Mouse (Mus musculus) intestine, postnatal 0 days (tissue): Measurements from ENCODE around the gene Gm45062. TPM values are rescaled to one million over a fixed set of nuclear protein-coding genes. Genes with fewer than 3 reads are reported as not detected.
A peak's percentile ranks its signal among the peaks of the same experiment; 100 is the strongest.

Source experiments
- ATAC-seq: fragments of 200-750 bp; cut with Nextera tagmentation; 2 replicates; pipeline ENCODE4 v1.8.0; 2017; ENCODE audit warnings: mild to moderate bottlenecking, moderate TSS enrichment, moderate library complexity
- H3K27ac ChIP-seq: fragments of 300-500 bp; sonication (generic); 2 replicates; pipeline ENCODE4 v1.5.1; 2014; ENCODE audit warnings: mild to moderate bottlenecking, low read depth, low read length, moderate library complexity
- H3K27me3 ChIP-seq: fragments of 300-500 bp; sonication (generic); replicated peaks from 2 replicates; pipeline ENCODE4 v1.6.1; 2014; ENCODE audit warnings: low read length, mixed read lengths; ENCODE audit not compliant: control insufficient read depth, insufficient read depth
- H3K36me3 ChIP-seq: fragments of 300-500 bp; sonication (generic); 2 replicates; pipeline ENCODE4 v1.6.1; 2014; ENCODE audit warnings: mild to moderate bottlenecking, moderate library complexity; ENCODE audit not compliant: control insufficient read depth, insufficient read depth
- H3K4me1 ChIP-seq: fragments of 300-500 bp; sonication (generic); replicated peaks from 2 replicates; pipeline ENCODE4 v1.6.1; 2014; ENCODE audit warnings: antibody characterized with exemption, low read length, mixed read lengths; ENCODE audit not compliant: control insufficient read depth, insufficient read depth
- H3K4me2 ChIP-seq: fragments of 300-500 bp; sonication (generic); replicated peaks from 2 replicates; pipeline ENCODE4 v1.6.1; 2014; ENCODE audit warnings: low read depth, mild to moderate bottlenecking, moderate library complexity
- H3K4me3 ChIP-seq: fragments of 300-500 bp; sonication (generic); 2 replicates; pipeline ENCODE4 v1.5.1; 2014; ENCODE audit warnings: low read depth, low read length
- H3K9ac ChIP-seq: fragments of 300-500 bp; sonication (generic); 2 replicates; pipeline ENCODE4 v1.6.1; 2014; ENCODE audit warnings: mild to moderate bottlenecking, low read depth, low read length
- H3K9me3 ChIP-seq: fragments of 300-500 bp; sonication (generic); 2 replicates; pipeline ENCODE4 v1.6.1; 2016; ENCODE audit warnings: mixed run types; ENCODE audit not compliant: control insufficient read depth
- CTCF ChIP-seq: sonication (generic); IDR thresholded peaks from 2 replicates; pipeline ENCODE4 v1.5.1; 2016; ENCODE audit warnings: low read depth, mild to moderate bottlenecking, control low read depth, antibody characterized with exemption, moderate library complexity
- WGBS: fragments of 180-500 bp; shearing (Covaris S2); extraction: QIAGEN DNeasy Blood & Tissue Kit; methylation state at CpG from one replicate; pipeline ENCODE4 v1.1.7; 2014; 5-methylcytosine and 5-hydroxymethylcytosine counted together
- polyA plus RNA-seq: library from polyadenylated mRNA; unstranded; fragments of >200 nt; fragmentation: Nextera tagmentation; extraction: Ambion mirVana; gene quantifications from 2 replicates; pipeline ENCODE4 v1.2.1, GENCODE M21; 2015

The Gm45062 gene
- polyA plus RNA-seq, 1 experiment from 2014 or later, result 0.30 TPM

DNA sequence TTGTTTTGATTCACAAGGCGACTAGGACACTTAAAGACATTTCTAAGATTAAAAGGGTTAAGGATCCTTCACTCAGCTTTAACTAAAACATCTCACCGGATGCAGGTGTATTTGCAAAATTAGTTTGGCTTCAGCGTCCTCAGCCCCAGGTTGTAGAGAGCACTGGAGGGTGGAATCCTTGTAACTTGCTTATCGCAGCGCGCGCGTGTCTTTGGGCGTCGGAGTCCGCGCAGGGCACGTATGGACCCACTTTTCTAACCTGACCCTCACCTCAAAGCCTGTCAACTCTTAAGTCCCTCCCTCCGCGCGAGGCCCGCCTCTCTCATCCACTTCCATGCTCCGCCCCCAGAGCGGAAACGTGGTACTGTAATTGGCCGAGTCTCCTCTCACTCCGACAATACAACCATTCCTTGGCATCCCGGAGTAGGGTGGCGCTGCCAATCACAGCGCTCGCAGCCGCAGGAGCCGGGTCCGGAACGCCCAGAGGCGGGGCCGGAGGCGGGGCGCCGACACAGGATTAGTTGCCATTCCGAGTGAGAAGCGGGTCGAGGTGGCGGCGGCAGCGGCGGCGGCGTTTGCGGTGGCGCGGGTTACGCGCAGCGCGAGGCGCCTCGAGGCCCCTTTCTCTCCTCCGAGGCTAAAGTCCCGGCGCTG is 249.8 kb downstream of the Gm45062 start:
- H3K27me3 ChIP-seq, result no peaks in the 10 kb centered on the region
- whole genome bisulfite sequencing, result under 1% methylated on average over 56 of the region's 56 CpGs
- H3K4me1 ChIP-seq, result peaks cover 4% of the 10 kb centered on the region; the same call in 1 of the 2 replicates
- ATAC-seq, result peak; percentile 98
- no peak; the same call in 1 of the 2 replicates for TF ChIP-seq CTCF
- no peaks in the 10 kb centered on the region for H3K36me3 ChIP-seq
- H3K9ac ChIP-seq, result peak overlapping the region; percentile 93
- H3K9me3 ChIP-seq, result no peaks in the 10 kb centered on the region
- H3K4me2 ChIP-seq, result peak overlapping the region; percentile 86
- peak overlapping the region; percentile 99 for H3K27ac ChIP-seq
- H3K4me3 ChIP-seq, result peak overlapping the region; percentile 84

DNA sequence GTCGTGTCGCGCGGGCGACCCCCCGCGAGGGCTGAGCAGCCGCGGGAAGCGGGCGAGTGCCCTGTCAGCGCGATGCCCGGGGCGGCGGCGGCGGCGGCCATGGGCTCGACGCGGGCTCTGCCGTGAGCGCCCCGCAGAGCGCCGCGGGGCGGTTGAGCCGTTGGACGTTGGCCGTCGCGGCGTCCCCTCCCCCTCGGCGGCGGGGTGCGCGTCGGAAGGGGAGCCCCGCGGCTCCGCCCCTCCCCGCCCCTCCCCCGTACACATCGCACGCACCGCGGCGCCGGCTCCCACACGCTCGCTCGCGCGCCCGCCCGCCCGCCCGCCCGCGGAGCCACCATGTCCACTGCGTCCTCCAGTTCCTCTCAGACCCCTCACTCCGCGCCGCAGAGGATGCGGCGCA is 250.3 kb downstream of the Gm45062 start, which contains the start of gene Glcci1:
TSS of gene Glcci1 (plus strand) at position 50 of the 400 bp plus-strand sequence.
- Histone ChIP-seq H3K4me3 (peak within 1 kb of the TSS; percentile 84), H3K9ac (peak within 1 kb of the TSS; percentile 93), H3K9me3 (no peaks in the 10 kb centered on the region), H3K36me3 (no peaks in the 10 kb centered on the region), H3K27me3 (no peaks in the 10 kb centered on the region), H3K4me2 (peak within 1 kb of the TSS; percentile 86), H3K27ac (peak within 1 kb of the TSS; percentile 99), H3K4me1 (peaks cover 4% of the 10 kb centered on the region; the same call in 1 of the 2 replicates)
- ATAC-seq, result peak; percentile 78
- no peak for TF ChIP-seq CTCF
- WGBS, result 0% methylated on average over 22 of the region's 69 CpGs

DNA sequence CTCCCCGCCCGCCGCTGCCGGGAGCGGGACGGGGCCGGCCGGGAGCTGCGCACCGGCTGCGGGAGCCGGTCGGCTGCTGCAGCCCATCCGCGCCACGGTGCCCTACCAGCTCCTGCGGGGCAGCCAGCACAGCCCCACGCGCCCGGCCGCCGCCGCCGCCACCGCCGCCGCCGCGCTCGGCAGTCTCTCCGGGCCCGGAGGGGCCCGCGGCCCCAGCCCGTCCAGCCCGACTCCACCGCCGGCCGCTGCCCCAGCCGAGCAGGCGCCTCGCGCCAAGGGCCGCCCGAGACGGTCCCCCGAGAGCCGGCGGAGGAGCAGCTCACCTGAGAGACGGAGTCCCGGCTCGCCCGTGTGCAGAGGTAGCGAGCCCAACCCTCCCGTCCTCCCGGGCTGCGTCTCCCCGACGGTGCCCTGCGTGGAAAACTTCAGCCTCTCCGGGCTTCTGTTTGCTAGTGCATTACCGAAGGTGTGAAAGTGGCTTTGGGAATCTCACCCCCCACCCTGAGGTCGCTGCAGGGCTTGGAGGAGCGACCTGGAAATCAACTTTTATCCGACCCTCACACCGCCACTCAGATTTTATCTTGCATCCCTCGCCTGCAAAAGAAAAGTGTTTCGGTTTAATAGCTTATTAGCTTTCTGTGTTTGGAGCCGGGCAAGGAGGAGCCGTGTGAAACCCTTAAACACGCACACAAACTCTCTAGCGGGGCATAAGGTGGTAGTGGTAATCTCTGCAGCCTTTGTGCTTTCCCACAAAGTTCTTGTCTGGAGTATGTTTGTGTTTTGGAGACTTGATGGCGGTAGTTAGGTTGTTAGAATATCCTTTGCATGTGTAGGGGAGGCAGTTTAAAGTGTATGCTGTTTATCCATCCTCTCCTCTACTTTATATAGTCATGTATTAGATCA is 251.0 kb downstream of the Gm45062 start:
- under 1% methylated on average over 43 of the region's 73 CpGs for WGBS

DNA sequence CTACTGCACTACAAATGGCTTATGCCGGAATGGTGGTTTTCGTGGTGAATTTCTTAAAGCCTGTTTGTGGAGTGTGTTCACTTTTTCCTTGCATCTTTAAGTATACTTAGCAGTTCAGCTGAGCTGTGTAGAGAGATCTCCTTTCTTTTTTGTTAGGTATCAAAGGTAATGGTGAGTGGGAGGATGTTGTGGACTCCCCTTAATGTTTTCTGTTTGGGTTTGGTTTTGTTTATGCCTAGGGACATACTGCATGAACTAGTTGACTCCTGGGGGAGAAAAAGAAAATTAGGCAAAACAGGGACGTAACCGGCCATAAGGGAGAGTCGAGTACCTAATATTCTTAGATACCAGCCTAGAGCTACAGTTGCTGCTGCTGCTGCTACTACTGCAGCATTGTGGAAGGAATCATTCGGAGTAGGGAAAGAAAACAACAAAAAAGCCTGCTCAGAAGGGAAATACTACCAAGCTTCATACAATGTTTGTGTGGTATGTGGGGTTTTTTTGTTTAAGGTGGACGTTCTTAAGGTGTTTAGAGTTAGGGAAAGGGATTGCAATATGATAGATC is 251.7 kb downstream of the Gm45062 start:
- H3K27ac ChIP-seq, result no peak overlapping the region
- peaks cover 4% of the 10 kb centered on the region; the same call in 1 of the 2 replicates for H3K4me1 ChIP-seq
- no peaks in the 10 kb centered on the region for H3K9me3 ChIP-seq
- peak overlapping the region; percentile 86 for H3K4me2 ChIP-seq
- TF ChIP-seq CTCF, result no peak
- peak overlapping the region; percentile 84 for H3K4me3 ChIP-seq
- no peak for ATAC-seq
- no peaks in the 10 kb centered on the region for H3K36me3 ChIP-seq
- no peaks in the 10 kb centered on the region for H3K27me3 ChIP-seq
- WGBS, result 13% methylated on average over 7 of the region's 7 CpGs
- peak overlapping the region; percentile 93; the same call in 1 of the 2 replicates for H3K9ac ChIP-seq

More for the DNA sequence above, 251.0 kb downstream of the Gm45062 start:
- H3K27me3 ChIP-seq, result no peaks in the 10 kb centered on the region
- no peaks in the 10 kb centered on the region for H3K9me3 ChIP-seq
- peak overlapping the region; percentile 84 for H3K4me3 ChIP-seq
- no peak for TF ChIP-seq CTCF
- H3K4me2 ChIP-seq, result peak overlapping the region; percentile 86
- ATAC-seq, result peak; percentile 19
- no peaks in the 10 kb centered on the region for H3K36me3 ChIP-seq
- H3K4me1 ChIP-seq, result peaks cover 4% of the 10 kb centered on the region; the same call in 1 of the 2 replicates
- peak overlapping the region; percentile 93 for H3K9ac ChIP-seq
- peak overlapping the region; percentile 99 for H3K27ac ChIP-seq

DNA sequence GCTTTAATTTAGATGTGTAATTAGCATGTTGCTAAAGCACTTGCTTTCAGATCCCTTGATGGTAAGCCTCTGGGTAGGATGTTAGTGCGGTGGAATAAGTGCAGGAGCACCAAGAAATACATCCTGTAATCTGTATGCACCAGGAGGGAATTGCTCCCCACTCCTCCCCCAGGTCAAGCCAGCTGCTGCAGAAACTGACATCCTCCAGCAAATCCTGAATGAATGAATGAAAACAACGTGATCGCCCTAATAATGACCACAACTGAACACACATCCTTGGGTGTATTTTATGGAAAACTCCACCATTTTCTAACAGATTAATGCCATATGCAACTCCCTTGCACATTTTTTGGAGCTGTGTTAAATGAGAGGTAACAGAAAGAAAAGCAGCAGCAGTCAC is 252.2 kb downstream of the Gm45062 start:
- H3K4me1 ChIP-seq, result peaks cover 4% of the 10 kb centered on the region; the same call in 1 of the 2 replicates
- H3K27me3 ChIP-seq, result no peaks in the 10 kb centered on the region
- WGBS, result 46% methylated on average over 3 of the region's 3 CpGs
- H3K4me2 ChIP-seq, result peak overlapping the region; percentile 86
- TF ChIP-seq CTCF, result no peak
- no peak overlapping the region for H3K9ac ChIP-seq
- H3K4me3 ChIP-seq, result peak overlapping the region; percentile 84
- no peaks in the 10 kb centered on the region for H3K9me3 ChIP-seq
- no peak overlapping the region for H3K27ac ChIP-seq
- H3K36me3 ChIP-seq, result no peaks in the 10 kb centered on the region
- ATAC-seq, result no peak
